Mouse (Mus musculus) olfactory bulb, adult 2 months (tissue): Measurements from ENCODE around the gene Tom1l1.

Experiments
- CTCF ChIP-seq: fragments of 200-500 bp; IDR thresholded peaks from 2 replicates; pipeline ENCODE4 v1.5.1; 2012; ENCODE audit warnings: low read depth, mild to moderate bottlenecking, low read length, moderate library complexity; ENCODE audit not compliant: insufficient read depth
- POLR2A ChIP-seq: fragments of 200-500 bp; IDR thresholded peaks from 2 replicates; pipeline ENCODE4 v1.6.1; 2012; ENCODE audit warnings: mild to moderate bottlenecking, low read depth, low read length, moderate library complexity; ENCODE audit not compliant: insufficient read depth

- no peak for TF ChIP-seq CTCF
- TF ChIP-seq POLR2A, result no peak
Measured at GRCm38 (mm10) chr11:90627751-90628150, 60.4 kb downstream of the Tom1l1 start.
